Mouse (Mus musculus) myocyte (in vitro differentiated cells): ENCODE measurements around the gene Mat2a. TPM values are rescaled to one million over a fixed set of nuclear protein-coding genes. Genes with fewer than 3 reads are reported as not detected.
A peak's percentile ranks its signal among the peaks of the same experiment; 100 is the strongest.

Source experiments
- H3K27me3 ChIP-seq: one replicate; pipeline ENCODE4 v1.6.1; 2011; ENCODE audit not compliant: control insufficient read depth, insufficient read depth, insufficient read length
- H3K36me3 ChIP-seq: one replicate; pipeline ENCODE4 v1.6.1; 2011; ENCODE audit not compliant: control insufficient read depth, insufficient read depth
- H3K4me2 ChIP-seq: one replicate; pipeline ENCODE4 v1.6.1; 2011; ENCODE audit warnings: low read depth, control low read depth
- H3K4me3 ChIP-seq: one replicate; pipeline ENCODE4 v1.5.1; 2011; ENCODE audit warnings: mild to moderate bottlenecking, control low read depth, moderate library complexity
- H3K79me2 ChIP-seq: one replicate; pipeline ENCODE4 v1.6.1; 2011; ENCODE audit not compliant: control insufficient read depth, insufficient read depth
- H3ac ChIP-seq: one replicate; pipeline ENCODE4 v1.6.1; 2011; ENCODE audit not compliant: control insufficient read depth, insufficient read length
- CEBPB ChIP-seq: IDR thresholded peaks from 2 replicates; pipeline ENCODE4 v1.6.1; 2011; ENCODE audit warnings: mild to moderate bottlenecking, moderate library complexity; ENCODE audit not compliant: poor library complexity, insufficient read depth, severe bottlenecking
- E2F4 ChIP-seq: IDR thresholded peaks from one replicate; pipeline ENCODE4 v1.6.1; 2011; ENCODE audit warnings: mild to moderate bottlenecking, control low read depth, moderate library complexity; ENCODE audit not compliant: insufficient read depth
- MAX ChIP-seq: IDR thresholded peaks from one replicate; pipeline ENCODE4 v1.6.1; 2011; ENCODE audit warnings: low read depth, mild to moderate bottlenecking, control low read depth
- MYOD1 ChIP-seq, 3 experiments: IDR thresholded peaks; one replicate each; pipeline ENCODE4 v1.6.1; 2011; ENCODE audit warnings: control low read depth in 2 of 3, low read depth in 2 of 3, mild to moderate bottlenecking in 2 of 3, moderate library complexity in 1 of 3; ENCODE audit not compliant: insufficient read length in 2 of 3, control insufficient read depth in 1 of 3
- MYOG ChIP-seq, 3 experiments: IDR thresholded peaks; one replicate each; pipeline ENCODE4 v1.6.1; 2011; ENCODE audit warnings: control low read depth in 2 of 3, low read depth in 2 of 3, mild to moderate bottlenecking in 2 of 3; ENCODE audit not compliant: insufficient read length in 2 of 3, control insufficient read depth in 1 of 3, insufficient read depth in 1 of 3
- POLR2A ChIP-seq: IDR thresholded peaks from one replicate; pipeline ENCODE4 v1.6.1; 2011; ENCODE audit warnings: low read depth, mild to moderate bottlenecking, control low read depth, moderate library complexity; ENCODE audit not compliant: insufficient read length
- POLR2AphosphoS2 ChIP-seq: IDR thresholded peaks from one replicate; pipeline ENCODE4 v1.6.1; 2011; ENCODE audit warnings: low read depth, control low read depth; ENCODE audit not compliant: insufficient read length
- REST ChIP-seq: IDR thresholded peaks from one replicate; pipeline ENCODE4 v1.6.1; 2011; ENCODE audit warnings: mild to moderate bottlenecking, control low read depth, moderate library complexity; ENCODE audit not compliant: insufficient read depth, insufficient read length
- SRF ChIP-seq: IDR thresholded peaks from one replicate; pipeline ENCODE4 v1.6.1; 2011; ENCODE audit warnings: low read depth; ENCODE audit not compliant: control insufficient read depth, insufficient read length
- TCF12 ChIP-seq: IDR thresholded peaks from one replicate; pipeline ENCODE4 v1.6.1; 2011; ENCODE audit warnings: mild to moderate bottlenecking, control low read depth; ENCODE audit not compliant: poor library complexity, insufficient read depth, severe bottlenecking
- TCF3 ChIP-seq: IDR thresholded peaks from one replicate; pipeline ENCODE4 v1.6.1; 2011; ENCODE audit warnings: low read depth, control low read depth; ENCODE audit not compliant: insufficient read length
- USF1 ChIP-seq: IDR thresholded peaks from one replicate; pipeline ENCODE4 v1.6.1; 2011; ENCODE audit warnings: low read depth, mild to moderate bottlenecking, control low read depth, moderate library complexity
- polyA plus RNA-seq: library from polyadenylated mRNA; unstranded; fragments of >200 nt; fragmentation: generic; extraction: Trizol; gene quantifications from one replicate; pipeline ENCODE4 v1.2.1, GENCODE M21; 2012; ENCODE audit warnings: missing spikeins

The Mat2a gene
- polyA plus RNA-seq, 1 experiment: 142 TPM

DNA sequence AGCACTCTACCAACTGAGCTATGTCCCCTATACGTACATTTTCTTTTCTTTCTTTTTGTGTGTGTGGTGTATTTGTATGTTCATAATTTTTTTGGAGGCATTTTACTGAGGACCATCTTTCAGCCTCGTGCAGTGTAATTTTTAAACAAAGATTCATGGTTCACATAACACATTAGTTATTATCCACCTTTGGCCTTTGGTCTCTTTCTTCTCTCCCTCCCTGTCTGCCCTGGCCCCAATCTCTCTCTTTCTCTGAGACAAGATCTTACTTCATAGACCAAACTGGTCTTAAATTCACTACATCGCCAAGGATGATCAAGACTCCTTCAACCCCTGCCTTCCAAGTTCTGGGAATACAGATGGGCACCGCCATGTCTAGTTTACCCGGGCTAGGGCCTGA lies 37.5 kb upstream of the Mat2a start:
- no peaks in the 10 kb centered on the region for H3K79me2 ChIP-seq
- H3K27me3 ChIP-seq: no peaks in the 10 kb centered on the region
- no peak overlapping the region for H3K4me3 ChIP-seq
- no peak overlapping the region for H3ac ChIP-seq
- no peak overlapping the region for H3K4me2 ChIP-seq
- TF ChIP-seq USF1: no peak
- TF ChIP-seq MYOG (IDR thresholded peaks at IDR 0.05; ENCODE audit: control insufficient read depth in 1 of 3, insufficient read depth in 1 of 3, insufficient read length in 2 of 3, low read depth in 2 of 3): no peak
- no peak for TF ChIP-seq POLR2A
- TF ChIP-seq TCF12: no peak
- no peak for TF ChIP-seq MYOD1 (IDR thresholded peaks at IDR 0.05; ENCODE audit: control insufficient read depth in 1 of 3, insufficient read length in 2 of 3, low read depth in 2 of 3)
- TF ChIP-seq SRF: no peak
- TF ChIP-seq POLR2AphosphoS2: no peak
- no peak for TF ChIP-seq CEBPB
- no peak for TF ChIP-seq E2F4
- TF ChIP-seq TCF3: no peak
- TF ChIP-seq REST: no peak
- no peak for TF ChIP-seq MAX
- no peaks in the 10 kb centered on the region for H3K36me3 ChIP-seq

DNA sequence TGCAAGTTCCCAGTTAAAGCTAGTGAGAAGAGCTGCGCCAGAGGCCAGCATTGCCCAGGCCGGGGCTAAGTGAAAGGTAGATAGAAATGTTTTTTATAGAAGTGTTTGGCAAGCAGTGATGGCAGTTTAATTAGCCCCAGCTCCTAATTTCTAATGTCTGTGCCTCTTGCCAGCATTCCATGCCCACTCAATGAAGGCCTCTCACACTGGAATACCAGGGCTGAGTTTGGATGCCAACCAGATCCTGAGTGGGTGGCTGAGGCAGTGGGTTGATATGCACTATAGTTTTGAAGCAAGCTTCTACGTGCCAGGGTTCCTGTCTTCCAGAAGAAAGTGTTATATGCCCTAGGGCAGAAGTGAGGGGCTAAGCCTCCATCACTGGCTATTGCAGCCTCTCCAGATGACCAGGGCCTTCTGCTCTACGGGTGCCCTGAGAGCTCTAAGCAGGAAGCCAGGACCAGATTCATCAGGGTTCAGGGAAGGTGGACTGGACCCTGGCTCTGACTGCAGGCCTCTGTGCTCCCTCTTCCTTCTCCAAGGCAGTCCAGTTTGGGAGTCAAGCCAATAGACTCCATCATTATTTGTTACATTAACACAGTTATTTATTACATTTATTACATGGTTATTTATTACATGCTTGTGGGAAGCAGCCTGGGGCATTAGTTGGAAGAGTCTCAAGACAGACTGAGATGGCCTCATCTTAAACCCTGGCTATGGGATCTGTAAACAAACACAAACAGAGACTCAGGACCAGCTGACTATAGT lies 36.0 kb upstream of the Mat2a start:
- H3ac ChIP-seq: no peak overlapping the region
- H3K79me2 ChIP-seq: no peaks in the 10 kb centered on the region
- no peaks in the 10 kb centered on the region for H3K27me3 ChIP-seq
- no peak overlapping the region for H3K4me3 ChIP-seq
- TF ChIP-seq MYOG (IDR thresholded peaks at IDR 0.05; ENCODE audit: control insufficient read depth in 1 of 3, insufficient read depth in 1 of 3, insufficient read length in 2 of 3, low read depth in 2 of 3) (no peak), CEBPB (no peak), TCF12 (no peak), REST (no peak), USF1 (no peak), MYOD1 (IDR thresholded peaks at IDR 0.05; ENCODE audit: control insufficient read depth in 1 of 3, insufficient read length in 2 of 3, low read depth in 2 of 3) (no peak), SRF (no peak), MAX (no peak), POLR2A (no peak), POLR2AphosphoS2 (no peak), TCF3 (no peak), E2F4 (no peak)
- H3K36me3 ChIP-seq: no peaks in the 10 kb centered on the region
- H3K4me2 ChIP-seq: no peak overlapping the region

DNA sequence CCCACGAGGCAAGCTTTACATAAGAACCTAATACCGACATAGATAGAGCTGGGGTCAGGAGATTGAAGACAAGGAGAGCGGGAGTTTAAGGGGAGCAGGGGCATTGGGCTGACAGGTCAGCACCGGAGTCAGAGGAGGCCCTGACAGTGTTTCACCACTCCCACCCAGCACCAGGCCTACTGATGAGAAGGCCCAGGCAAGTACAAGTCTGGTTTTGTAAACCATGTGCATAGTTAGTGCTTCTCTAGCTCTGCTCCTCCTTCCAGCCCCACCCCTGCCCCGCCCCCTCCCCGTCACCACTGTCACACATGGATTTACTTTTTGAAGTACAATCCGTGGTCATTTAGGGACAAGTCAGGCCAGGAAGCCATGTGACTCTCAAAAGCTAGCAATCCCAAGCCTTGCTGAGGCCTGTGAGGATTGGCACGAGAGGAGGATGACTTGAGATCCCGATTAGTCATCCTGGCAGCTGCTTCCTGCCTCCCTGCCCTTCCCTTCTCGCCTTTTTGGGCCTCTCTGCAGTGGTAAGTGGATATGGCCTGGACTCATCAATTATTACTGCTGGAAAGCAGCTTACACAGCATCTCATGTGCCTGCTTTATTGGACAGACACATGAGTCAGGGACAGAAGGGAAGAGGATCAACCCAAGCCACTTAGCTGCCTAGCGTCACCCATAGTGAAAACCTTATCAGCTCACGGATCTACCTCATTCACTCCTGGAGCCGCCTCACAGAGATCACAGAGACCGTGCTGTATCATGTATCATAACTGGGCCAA lies 34.1 kb upstream of the Mat2a start:
- no peak overlapping the region for H3ac ChIP-seq
- H3K4me2 ChIP-seq: peak overlapping the region; percentile 49
- no peaks in the 10 kb centered on the region for H3K36me3 ChIP-seq
- no peaks in the 10 kb centered on the region for H3K79me2 ChIP-seq
- no peak overlapping the region for H3K4me3 ChIP-seq
- TF ChIP-seq CEBPB: no peak
- TF ChIP-seq MAX: peak; percentile 30
- peak; percentile 39 for TF ChIP-seq TCF3
- TF ChIP-seq E2F4: no peak
- peak; percentile 45 for TF ChIP-seq POLR2A
- TF ChIP-seq TCF12: peak; percentile 66
- no peak for TF ChIP-seq REST
- TF ChIP-seq MYOG (IDR thresholded peaks at IDR 0.05; ENCODE audit: control insufficient read depth in 1 of 3, insufficient read depth in 1 of 3, insufficient read length in 2 of 3, low read depth in 2 of 3): peak; percentile 69 to 95 (median 71)
- peak; percentile 86 for TF ChIP-seq USF1
- peak; percentile 15 for TF ChIP-seq POLR2AphosphoS2
- TF ChIP-seq MYOD1 (IDR thresholded peaks at IDR 0.05; ENCODE audit: control insufficient read depth in 1 of 3, insufficient read length in 2 of 3, low read depth in 2 of 3): peak; percentile 49 to 97 (median 96)
- TF ChIP-seq SRF: peak; percentile 86
- H3K27me3 ChIP-seq: no peaks in the 10 kb centered on the region

DNA sequence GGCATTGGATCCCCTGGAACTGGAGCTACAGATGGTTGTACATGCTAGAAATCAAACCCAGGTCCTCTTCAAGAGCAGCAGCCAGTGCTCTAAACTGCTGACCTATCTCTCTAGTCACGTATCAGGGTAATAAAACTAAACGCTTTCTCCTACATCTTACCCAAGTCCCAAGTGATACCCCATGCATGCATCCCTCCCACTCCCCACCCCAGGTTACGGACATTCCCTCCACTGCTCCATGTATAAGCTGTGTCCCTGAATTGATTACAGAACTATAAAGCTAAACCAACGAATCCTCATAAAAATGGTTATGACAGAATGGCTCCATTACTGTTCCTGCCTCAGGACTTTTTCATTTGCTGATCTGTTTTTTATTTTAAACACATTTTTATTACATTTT lies 26.8 kb upstream of the Mat2a start:
- Histone ChIP-seq H3K27me3 (no peaks in the 10 kb centered on the region), H3K4me2 (no peak overlapping the region), H3K4me3 (no peak overlapping the region), H3K36me3 (no peaks in the 10 kb centered on the region), H3ac (no peak overlapping the region), H3K79me2 (no peaks in the 10 kb centered on the region)
- TF ChIP-seq REST: no peak
- TF ChIP-seq CEBPB: no peak
- TF ChIP-seq SRF: no peak
- no peak for TF ChIP-seq POLR2AphosphoS2
- no peak for TF ChIP-seq MYOD1 (IDR thresholded peaks at IDR 0.05; ENCODE audit: control insufficient read depth in 1 of 3, insufficient read length in 2 of 3, low read depth in 2 of 3)
- TF ChIP-seq TCF3: no peak
